Mouse (Mus musculus) ES-Bruce4 (cell line): ENCODE measurements around the gene Spred2. TPM values are rescaled to one million over a fixed set of nuclear protein-coding genes. Genes with fewer than 3 reads are reported as not detected.
A peak's percentile ranks its signal among the peaks of the same experiment; 100 is the strongest.

Experiments used
- H3K27ac ChIP-seq: 2 replicates; pipeline ENCODE4 v1.5.1; 2012; ENCODE audit warnings: low read length, inconsistent platforms; ENCODE audit not compliant: insufficient read depth
- H3K27me3 ChIP-seq: 2 replicates; pipeline ENCODE4 v1.6.1; 2012; ENCODE audit warnings: mild to moderate bottlenecking, low read length, inconsistent platforms; ENCODE audit not compliant: control insufficient read depth, poor library complexity, insufficient read depth, severe bottlenecking
- H3K36me3 ChIP-seq: 2 replicates; pipeline ENCODE4 v1.6.1; 2012; ENCODE audit warnings: inconsistent platforms, mild to moderate bottlenecking, low read length, moderate library complexity; ENCODE audit not compliant: control insufficient read depth, poor library complexity, insufficient read depth, severe bottlenecking
- H3K4me1 ChIP-seq: one replicate; pipeline ENCODE4 v1.8.1; 2011; ENCODE audit warnings: low read length; ENCODE audit not compliant: control insufficient read depth, insufficient read depth
- H3K4me3 ChIP-seq: 2 replicates; pipeline ENCODE4 v1.5.1; 2011; ENCODE audit warnings: low read depth, mild to moderate bottlenecking, low read length
- H3K9ac ChIP-seq: 2 replicates; pipeline ENCODE4 v1.6.1; 2012; ENCODE audit warnings: low read depth, mild to moderate bottlenecking, inconsistent platforms; ENCODE audit not compliant: poor library complexity, severe bottlenecking
- H3K9me3 ChIP-seq: replicated peaks from 2 replicates; pipeline ENCODE4 v1.6.1; 2012; ENCODE audit warnings: mild to moderate bottlenecking, low read length, inconsistent platforms; ENCODE audit not compliant: control insufficient read depth, poor library complexity, insufficient read depth, severe bottlenecking
- CTCF ChIP-seq: IDR thresholded peaks from one replicate; pipeline ENCODE4 v1.8.1; 2011; ENCODE audit warnings: low read depth, low read length
- EP300 ChIP-seq: IDR thresholded peaks from 2 replicates; pipeline ENCODE4 v1.6.1; 2011; ENCODE audit warnings: low read depth, low read length; ENCODE audit not compliant: insufficient read depth
- POLR2A ChIP-seq: IDR thresholded peaks from one replicate; pipeline ENCODE4 v1.8.1; 2011; ENCODE audit warnings: low read length; ENCODE audit not compliant: insufficient read depth
- polyA plus RNA-seq: library from polyadenylated mRNA; stranded (reverse); fragments of >200 nt; gene quantifications from 2 replicates; pipeline ENCODE4 v1.2.4, GENCODE M21; 2011; ENCODE audit warnings: low read depth; ENCODE audit not compliant: missing spikeins, insufficient read depth, insufficient read length

The Spred2 gene
- polyA plus RNA-seq, 1 experiment = 41.9 TPM

- H3K27me3 ChIP-seq = no peaks in the 10 kb centered on the region
- H3K36me3 ChIP-seq = peaks cover 2% of the 10 kb centered on the region; the same call in 1 of the 2 replicates
- H3K9me3 ChIP-seq = no peaks in the 10 kb centered on the region
- no peak overlapping the region for H3K4me3 ChIP-seq
- H3K9ac ChIP-seq = no peak overlapping the region
- peak overlapping the region; percentile 16; the same call in 1 of the 2 replicates for H3K27ac ChIP-seq
- H3K4me1 ChIP-seq = peaks cover 7% of the 10 kb centered on the region
- TF ChIP-seq POLR2A (no peak), EP300 (no peak), CTCF (no peak)
Observed at GRCm38 (mm10) chr11:19993753-19994152, 69.6 kb downstream of the Spred2 start.

- Histone ChIP-seq H3K27ac (no peak overlapping the region), H3K36me3 (peaks cover 2% of the 10 kb centered on the region; the same call in 1 of the 2 replicates), H3K27me3 (no peaks in the 10 kb centered on the region), H3K9ac (no peak overlapping the region), H3K9me3 (no peaks in the 10 kb centered on the region), H3K4me1 (peaks cover 7% of the 10 kb centered on the region), H3K4me3 (no peak overlapping the region)
- no peak for TF ChIP-seq POLR2A
- TF ChIP-seq EP300 = no peak
- TF ChIP-seq CTCF = no peak
Observed at GRCm38 (mm10) chr11:19994262-19994790, 70.2 kb downstream of the Spred2 start.

GRCm38 (mm10) chr11:19997940-19998339, 73.8 kb downstream of the Spred2 start:
- Histone ChIP-seq H3K4me1 (peaks cover 5% of the 10 kb centered on the region), H3K4me3 (no peak overlapping the region), H3K9me3 (no peaks in the 10 kb centered on the region), H3K27ac (no peak overlapping the region), H3K27me3 (no peaks in the 10 kb centered on the region), H3K9ac (no peak overlapping the region), H3K36me3 (peaks cover 18% of the 10 kb centered on the region)
- TF ChIP-seq EP300 = no peak
- no peak for TF ChIP-seq CTCF
- no peak for TF ChIP-seq POLR2A

- Histone ChIP-seq H3K27ac (no peak overlapping the region), H3K9me3 (no peaks in the 10 kb centered on the region), H3K4me1 (no peaks in the 10 kb centered on the region), H3K27me3 (no peaks in the 10 kb centered on the region), H3K9ac (no peak overlapping the region), H3K36me3 (peaks cover 40% of the 10 kb centered on the region), H3K4me3 (no peak overlapping the region)
- no peak for TF ChIP-seq POLR2A
Observed at GRCm38 (mm10) chr11:20002883-20003282, 78.7 kb downstream of the Spred2 start.

- no peak overlapping the region for H3K9ac ChIP-seq
- no peak overlapping the region for H3K4me3 ChIP-seq
- H3K9me3 ChIP-seq = no peaks in the 10 kb centered on the region
- no peak overlapping the region for H3K27ac ChIP-seq
- H3K4me1 ChIP-seq = peaks cover 1% of the 10 kb centered on the region
- H3K36me3 ChIP-seq = peaks cover 48% of the 10 kb centered on the region
- TF ChIP-seq EP300 = no peak
- no peaks in the 10 kb centered on the region for H3K27me3 ChIP-seq
Observed at GRCm38 (mm10) chr11:20007701-20008100, 83.5 kb downstream of the Spred2 start.

- Histone ChIP-seq H3K4me1 (peaks cover 1% of the 10 kb centered on the region), H3K27me3 (no peaks in the 10 kb centered on the region), H3K36me3 (peaks cover 37% of the 10 kb centered on the region), H3K9me3 (no peaks in the 10 kb centered on the region), H3K9ac (no peak overlapping the region), H3K27ac (no peak overlapping the region), H3K4me3 (no peak overlapping the region)
- no peak for TF ChIP-seq EP300
- no peak for TF ChIP-seq CTCF
- TF ChIP-seq POLR2A = no peak
Observed at GRCm38 (mm10) chr11:20011210-20011978, 87.2 kb downstream of the Spred2 start.
